Mouse (Mus musculus): ENCODE data around the gene Zfp706. TPM values are rescaled to one million over a fixed set of nuclear protein-coding genes. Genes with fewer than 3 reads are reported as not detected.

Zfp706 gene
- polyA plus RNA-seq (2012; rRNA removed): 24.1 and 28.4 TPM in 2 replicates

DNA sequence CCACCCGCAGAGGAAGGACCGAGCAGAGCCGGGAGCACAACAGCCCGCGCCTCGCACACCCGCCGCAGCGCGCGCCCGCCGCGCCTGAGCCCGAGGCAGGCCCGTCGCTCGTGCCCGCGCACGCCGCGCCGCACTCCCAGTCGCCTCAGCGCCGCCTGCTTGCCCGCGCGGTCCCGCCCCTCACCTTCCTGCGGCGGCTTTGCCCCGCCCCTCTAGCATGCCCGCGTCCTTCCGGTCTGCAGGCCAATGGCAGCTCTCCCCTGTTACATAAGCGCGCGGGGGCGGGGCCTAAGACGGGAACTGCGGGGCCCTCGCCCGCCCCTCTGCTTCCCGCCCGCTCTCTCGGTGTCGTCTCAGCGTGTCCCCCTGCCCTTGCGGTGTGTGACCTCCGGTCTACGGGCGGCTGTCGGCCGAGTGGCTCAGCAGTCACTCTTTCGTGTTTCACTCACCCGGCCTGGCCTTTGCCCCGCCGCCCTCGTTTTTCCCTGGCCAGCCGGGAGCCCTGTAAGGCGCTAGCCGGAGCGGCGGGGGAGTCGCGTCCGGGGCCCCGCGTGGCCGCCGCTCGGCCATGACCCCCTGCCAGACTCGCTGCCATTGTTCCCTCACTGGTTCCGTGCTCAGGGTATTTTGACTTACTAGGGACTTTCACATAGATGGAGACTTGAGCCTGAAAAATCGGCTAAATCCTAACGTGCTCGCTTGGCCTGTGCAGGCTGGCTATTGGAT lies at the start of gene Zfp706:
Gene Zfp706 (minus strand): TSS at position 541 of the 726 bp plus-strand sequence.

All from liver, embryonic 14 days (tissue).